Mouse (Mus musculus): ENCODE results near the gene Il1rl2. TPM values are rescaled to one million over a fixed set of nuclear protein-coding genes. Genes with fewer than 3 reads are reported as not detected.
A peak's percentile ranks its signal among the peaks of the same experiment; 100 is the strongest.

Il1rl2 gene
- 4.4 and 5.2 TPM in 2 replicates for polyA plus RNA-seq (2015; fragmentation: Nextera tagmentation; extraction: Ambion mirVana)

DNA sequence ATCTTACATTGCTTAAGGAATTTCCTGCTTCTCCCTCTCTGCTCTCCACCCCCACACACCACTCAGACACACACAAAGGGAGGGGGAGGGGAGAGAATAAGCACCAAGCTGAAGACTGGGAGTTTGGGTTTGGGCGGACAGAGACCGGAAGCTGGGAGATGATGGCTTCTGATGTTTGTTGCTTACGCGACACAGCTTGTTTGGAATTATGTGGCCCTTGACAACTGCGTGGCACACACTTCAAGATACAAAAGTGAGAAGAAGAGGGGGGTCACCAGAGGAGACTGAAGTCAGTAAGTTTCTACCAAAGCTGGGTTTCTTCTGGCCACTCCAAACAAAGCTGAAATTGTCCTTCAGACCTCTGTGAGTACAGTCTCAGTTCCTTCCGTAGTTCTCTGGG is at the start of gene Il1rl2:
Il1rl2 (plus strand) TSS at position 154 of the 400 bp plus-strand sequence.
- no peaks in the 10 kb centered on the region for H3K27me3 ChIP-seq (replicated peaks; ENCODE audit: control insufficient read depth, insufficient read depth, low read length)
- peak within 1 kb of the TSS; percentile 57 for H3K9ac ChIP-seq (ENCODE audit: low read depth, low read length)

DNA sequence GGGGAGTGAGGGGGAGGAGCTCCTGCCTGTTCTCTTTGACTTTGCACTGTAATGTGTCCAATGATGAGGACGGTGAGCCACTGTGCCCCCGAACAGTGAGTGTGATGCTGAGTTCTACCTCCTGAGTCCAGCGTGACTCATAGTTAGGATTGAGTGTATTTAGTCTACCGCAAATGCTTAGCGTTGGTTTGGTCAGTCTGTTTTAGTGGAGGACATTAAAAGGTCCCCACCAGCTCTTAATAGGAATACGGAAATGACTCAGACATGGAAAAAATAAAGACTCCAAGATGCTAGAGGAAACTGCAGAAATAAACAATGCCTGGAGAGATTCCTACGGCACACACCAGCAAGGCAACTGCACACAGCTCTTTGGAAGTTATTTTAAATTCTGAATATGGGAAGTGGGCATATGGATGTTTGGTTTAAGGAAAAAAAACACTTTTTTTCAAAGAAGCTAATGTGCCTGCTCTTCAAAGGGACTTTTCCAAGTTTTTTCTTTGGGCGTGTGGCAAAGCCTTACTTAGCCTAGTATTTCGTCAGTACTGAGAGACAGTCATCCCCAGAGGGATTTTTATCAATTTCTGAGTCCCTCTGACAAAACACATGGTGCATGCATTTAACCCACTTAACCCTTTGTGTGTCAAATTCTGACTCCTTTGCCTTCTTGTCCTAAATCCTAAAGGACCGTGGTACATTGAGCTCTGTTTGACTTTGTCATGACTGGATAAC is 49.0 kb upstream of the Il1rl2 start:
- peak overlapping the region; percentile 36; the same call in 1 of the 2 replicates for H3K27ac ChIP-seq (ENCODE audit: low read length)
- no peaks in the 10 kb centered on the region; the same call in 1 of the 2 replicates for H3K4me1 ChIP-seq (ENCODE audit: control insufficient read depth, insufficient read depth, low read length)
- 60% methylated on average over 10 of the region's 10 CpGs for WGBS
- H3K4me3 ChIP-seq (ENCODE audit: low read length) = no peak overlapping the region
- H3K4me2 ChIP-seq (ENCODE audit: low read depth, low read length) = no peak overlapping the region
- H3K36me3 ChIP-seq (ENCODE audit: control insufficient read depth, insufficient read depth, low read length) = no peaks in the 10 kb centered on the region
- no peaks in the 10 kb centered on the region for H3K9me3 ChIP-seq (ENCODE audit: control insufficient read depth, low read length)
- no peak overlapping the region for H3K9ac ChIP-seq (ENCODE audit: low read depth, low read length)
- ATAC-seq = peak; percentile 46; the same call in 1 of the 2 replicates
- H3K27me3 ChIP-seq (replicated peaks; ENCODE audit: control insufficient read depth, insufficient read depth, low read length) = no peaks in the 10 kb centered on the region

More for the DNA sequence above, at the start of gene Il1rl2:
- Histone ChIP-seq H3K4me2 (ENCODE audit: low read depth, low read length) (peak within 1 kb of the TSS; percentile 81), H3K9me3 (ENCODE audit: control insufficient read depth, low read length) (no peaks in the 10 kb centered on the region), H3K4me3 (ENCODE audit: low read length) (peak within 1 kb of the TSS; percentile 50), H3K36me3 (ENCODE audit: control insufficient read depth, insufficient read depth, low read length) (no peaks in the 10 kb centered on the region), H3K4me1 (ENCODE audit: control insufficient read depth, insufficient read depth, low read length) (peaks cover 11% of the 10 kb centered on the region), H3K27ac (ENCODE audit: low read length) (no peak within 1 kb of the TSS)
- ATAC-seq = peak; percentile 63
- 42% methylated on average over 6 of the region's 6 CpGs for WGBS

DNA sequence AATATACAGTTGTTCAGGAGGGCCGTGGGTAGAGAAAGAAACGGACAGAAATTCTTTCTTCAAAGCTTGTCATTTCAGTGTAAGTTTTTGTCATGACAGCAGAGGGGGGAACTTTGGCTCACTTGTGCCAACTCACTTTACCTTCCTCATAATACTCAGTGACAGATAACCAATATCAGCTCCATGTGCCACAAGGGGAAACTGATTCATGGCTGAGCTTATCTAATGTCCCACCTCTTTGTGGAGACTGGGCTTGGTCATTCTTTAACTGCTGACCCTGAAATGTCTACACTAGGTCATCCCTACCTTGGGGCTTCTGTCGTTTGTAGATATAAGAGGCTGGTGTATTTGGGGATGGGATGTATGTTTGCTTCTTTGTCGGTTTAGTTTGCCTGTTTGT is 46.5 kb upstream of the Il1rl2 start:
- no peaks in the 10 kb centered on the region for H3K9me3 ChIP-seq (ENCODE audit: control insufficient read depth, low read length)
- no peak overlapping the region for H3K4me3 ChIP-seq (ENCODE audit: low read length)
- ATAC-seq = no peak
- no peaks in the 10 kb centered on the region for H3K36me3 ChIP-seq (ENCODE audit: control insufficient read depth, insufficient read depth, low read length)
- H3K27ac ChIP-seq (ENCODE audit: low read length) = no peak overlapping the region
- H3K4me1 ChIP-seq (ENCODE audit: control insufficient read depth, insufficient read depth, low read length) = no peaks in the 10 kb centered on the region; the same call in 1 of the 2 replicates
- H3K9ac ChIP-seq (ENCODE audit: low read depth, low read length) = no peak overlapping the region
- WGBS = 70% methylated on average over 4 of the region's 4 CpGs
- H3K4me2 ChIP-seq (ENCODE audit: low read depth, low read length) = no peak overlapping the region
- H3K27me3 ChIP-seq (replicated peaks; ENCODE audit: control insufficient read depth, insufficient read depth, low read length) = no peaks in the 10 kb centered on the region

DNA sequence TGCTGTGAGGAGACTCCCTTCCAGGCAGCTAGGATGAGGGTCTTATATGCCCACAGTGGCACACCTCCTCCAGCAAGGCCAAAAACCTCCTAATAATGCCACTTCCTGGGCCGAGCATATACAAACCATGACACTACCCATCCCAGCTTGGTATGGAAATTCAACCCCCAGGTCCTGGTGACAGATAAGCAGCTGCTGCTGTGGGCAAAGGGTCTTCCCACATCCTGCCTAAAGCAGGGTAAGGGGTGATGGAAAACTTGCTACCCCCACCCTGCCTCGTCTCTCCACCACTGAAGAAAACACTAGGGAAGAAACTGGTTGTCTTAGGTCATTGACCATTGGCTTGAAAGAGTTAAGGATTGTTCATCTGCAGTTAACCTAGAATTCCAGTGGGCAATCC is 45.7 kb upstream of the Il1rl2 start:
- WGBS = 82% methylated on average over 2 of the region's 2 CpGs
- Histone ChIP-seq H3K27ac (ENCODE audit: low read length) (no peak overlapping the region), H3K9me3 (ENCODE audit: control insufficient read depth, low read length) (no peaks in the 10 kb centered on the region)

DNA sequence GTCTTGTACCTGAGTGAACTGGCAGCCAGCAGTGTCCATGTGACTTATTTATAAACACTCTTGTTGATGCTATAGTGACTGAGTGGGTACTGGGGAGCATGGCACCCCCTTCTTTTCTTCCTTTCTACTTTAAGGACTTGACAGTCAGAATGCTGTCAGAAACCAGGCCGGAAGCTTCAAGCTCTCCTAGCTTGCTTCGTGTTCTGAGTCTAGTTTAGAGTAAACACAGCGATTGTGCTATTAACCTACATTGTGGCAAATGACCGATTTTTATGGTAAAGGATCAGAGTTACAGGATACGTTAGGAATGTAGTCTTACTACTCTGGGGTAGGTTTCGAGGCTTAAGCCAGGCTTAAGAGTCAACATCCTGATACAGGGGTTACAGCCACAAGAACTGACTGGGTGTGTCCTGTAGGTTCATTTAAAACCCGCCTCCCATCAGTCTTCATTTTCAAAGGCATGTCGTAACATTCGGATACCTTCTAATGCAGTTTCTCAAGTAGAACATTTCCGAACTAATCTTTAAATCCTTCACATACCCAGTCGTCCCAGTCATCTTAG is 45.1 kb upstream of the Il1rl2 start:
- no peak overlapping the region for H3K27ac ChIP-seq (ENCODE audit: low read length)
- no peaks in the 10 kb centered on the region for H3K36me3 ChIP-seq (ENCODE audit: control insufficient read depth, insufficient read depth, low read length)
- H3K4me2 ChIP-seq (ENCODE audit: low read depth, low read length) = no peak overlapping the region
- 60% methylated on average over 11 of the region's 11 CpGs for WGBS
- no peak overlapping the region for H3K9ac ChIP-seq (ENCODE audit: low read depth, low read length)
- H3K4me3 ChIP-seq (ENCODE audit: low read length) = no peak overlapping the region
- peak; percentile 62; the same call in 1 of the 2 replicates for ATAC-seq
- no peaks in the 10 kb centered on the region for H3K27me3 ChIP-seq (replicated peaks; ENCODE audit: control insufficient read depth, insufficient read depth, low read length)
- H3K4me1 ChIP-seq (ENCODE audit: control insufficient read depth, insufficient read depth, low read length) = peaks cover 2% of the 10 kb centered on the region; the same call in 1 of the 2 replicates
- H3K9me3 ChIP-seq (ENCODE audit: control insufficient read depth, low read length) = no peaks in the 10 kb centered on the region

More for the DNA sequence above, 45.7 kb upstream of the Il1rl2 start:
- Histone ChIP-seq H3K4me2 (ENCODE audit: low read depth, low read length) (no peak overlapping the region), H3K9ac (ENCODE audit: low read depth, low read length) (no peak overlapping the region), H3K27me3 (replicated peaks; ENCODE audit: control insufficient read depth, insufficient read depth, low read length) (no peaks in the 10 kb centered on the region), H3K4me1 (ENCODE audit: control insufficient read depth, insufficient read depth, low read length) (no peaks in the 10 kb centered on the region; the same call in 1 of the 2 replicates), H3K36me3 (ENCODE audit: control insufficient read depth, insufficient read depth, low read length) (no peaks in the 10 kb centered on the region), H3K4me3 (ENCODE audit: low read length) (no peak overlapping the region)
- ATAC-seq = no peak

DNA sequence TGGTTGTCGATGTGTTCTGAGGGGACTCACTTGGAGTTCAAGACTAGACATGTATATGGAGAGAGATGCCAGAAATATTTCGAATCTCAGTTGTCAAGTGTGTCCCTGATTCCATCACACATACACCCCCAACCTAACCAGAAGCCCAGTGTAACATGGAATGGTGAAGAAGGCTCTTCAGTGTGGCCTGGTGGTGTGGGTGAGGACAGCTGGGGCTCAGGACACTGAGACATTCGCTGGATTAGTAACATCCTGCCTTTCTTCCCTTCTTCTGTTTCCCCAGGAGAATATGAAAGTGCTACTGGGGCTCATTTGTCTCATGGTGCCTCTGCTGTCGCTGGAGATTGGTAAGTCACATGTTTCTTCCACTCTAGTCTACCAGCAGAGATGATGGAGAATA is 42.5 kb upstream of the Il1rl2 start:
- Histone ChIP-seq H3K27ac (ENCODE audit: low read length) (no peak overlapping the region), H3K9ac (ENCODE audit: low read depth, low read length) (no peak overlapping the region), H3K4me3 (ENCODE audit: low read length) (no peak overlapping the region), H3K27me3 (replicated peaks; ENCODE audit: control insufficient read depth, insufficient read depth, low read length) (no peaks in the 10 kb centered on the region), H3K9me3 (ENCODE audit: control insufficient read depth, low read length) (no peaks in the 10 kb centered on the region), H3K4me1 (ENCODE audit: control insufficient read depth, insufficient read depth, low read length) (0 out of 2 replicates have a peak, but pooled peaks cover 4% of the 10 kb centered on the region), H3K4me2 (ENCODE audit: low read depth, low read length) (no peak overlapping the region), H3K36me3 (ENCODE audit: control insufficient read depth, insufficient read depth, low read length) (no peaks in the 10 kb centered on the region)
- 79% methylated on average over 4 of the region's 4 CpGs for WGBS
- no peak for ATAC-seq

DNA sequence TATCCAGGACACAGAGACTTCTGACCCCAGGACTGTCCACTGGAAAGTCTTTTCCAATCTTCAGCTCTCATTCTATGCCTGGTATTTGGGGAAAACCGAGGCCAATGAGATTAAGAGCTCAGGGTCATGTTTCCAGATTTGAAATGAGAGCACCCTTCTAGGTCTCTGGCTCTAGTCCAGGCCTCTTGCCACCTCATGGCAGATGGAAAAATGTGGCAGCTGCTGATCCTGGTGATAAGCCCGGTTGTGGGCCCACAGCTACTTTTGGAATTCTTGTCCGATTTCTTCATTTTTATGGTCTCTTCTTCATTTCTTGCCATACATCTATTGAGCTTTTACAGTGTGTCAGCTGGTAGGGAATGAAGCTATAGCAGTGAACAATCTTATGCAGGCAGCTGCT is 42.0 kb upstream of the Il1rl2 start:
- Histone ChIP-seq H3K4me2 (ENCODE audit: low read depth, low read length) (no peak overlapping the region), H3K9me3 (ENCODE audit: control insufficient read depth, low read length) (no peaks in the 10 kb centered on the region), H3K27ac (ENCODE audit: low read length) (no peak overlapping the region), H3K4me3 (ENCODE audit: low read length) (no peak overlapping the region), H3K27me3 (replicated peaks; ENCODE audit: control insufficient read depth, insufficient read depth, low read length) (no peaks in the 10 kb centered on the region), H3K4me1 (ENCODE audit: control insufficient read depth, insufficient read depth, low read length) (0 out of 2 replicates have a peak, but pooled peaks cover 4% of the 10 kb centered on the region), H3K9ac (ENCODE audit: low read depth, low read length) (no peak overlapping the region), H3K36me3 (ENCODE audit: control insufficient read depth, insufficient read depth, low read length) (no peaks in the 10 kb centered on the region)
- WGBS = 85% methylated on average over 3 of the region's 3 CpGs
- ATAC-seq = no peak

DNA sequence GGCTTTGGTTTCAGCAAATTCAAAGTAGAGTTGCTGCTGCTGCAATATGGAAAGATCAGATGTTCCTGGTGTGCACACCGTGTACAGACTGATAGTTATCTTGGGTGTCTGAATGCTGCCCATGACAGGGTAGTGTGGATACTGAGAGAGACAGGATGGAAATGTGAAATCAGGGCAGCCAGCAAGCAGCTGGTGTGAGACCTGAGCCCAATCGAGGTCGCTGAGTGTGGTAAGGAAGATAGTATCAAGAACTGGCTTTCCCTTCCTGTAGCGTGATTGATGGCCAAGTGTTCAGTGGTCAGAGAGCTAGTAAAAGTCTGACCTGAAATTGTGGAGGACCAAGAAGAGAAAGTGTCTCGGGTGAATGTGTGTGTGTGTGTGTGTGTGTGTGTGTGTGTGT is 40.4 kb upstream of the Il1rl2 start:
- 72% methylated on average over 5 of the region's 5 CpGs for WGBS
- H3K27ac ChIP-seq (ENCODE audit: low read length) = no peak overlapping the region
- H3K4me3 ChIP-seq (ENCODE audit: low read length) = no peak overlapping the region
- no peaks in the 10 kb centered on the region for H3K36me3 ChIP-seq (ENCODE audit: control insufficient read depth, insufficient read depth, low read length)
- H3K4me2 ChIP-seq (ENCODE audit: low read depth, low read length) = no peak overlapping the region
- no peak overlapping the region for H3K9ac ChIP-seq (ENCODE audit: low read depth, low read length)
- no peaks in the 10 kb centered on the region for H3K9me3 ChIP-seq (ENCODE audit: control insufficient read depth, low read length)
- no peaks in the 10 kb centered on the region for H3K27me3 ChIP-seq (replicated peaks; ENCODE audit: control insufficient read depth, insufficient read depth, low read length)
- no peak for ATAC-seq
- 0 out of 2 replicates have a peak, but pooled peaks cover 4% of the 10 kb centered on the region for H3K4me1 ChIP-seq (ENCODE audit: control insufficient read depth, insufficient read depth, low read length)

DNA sequence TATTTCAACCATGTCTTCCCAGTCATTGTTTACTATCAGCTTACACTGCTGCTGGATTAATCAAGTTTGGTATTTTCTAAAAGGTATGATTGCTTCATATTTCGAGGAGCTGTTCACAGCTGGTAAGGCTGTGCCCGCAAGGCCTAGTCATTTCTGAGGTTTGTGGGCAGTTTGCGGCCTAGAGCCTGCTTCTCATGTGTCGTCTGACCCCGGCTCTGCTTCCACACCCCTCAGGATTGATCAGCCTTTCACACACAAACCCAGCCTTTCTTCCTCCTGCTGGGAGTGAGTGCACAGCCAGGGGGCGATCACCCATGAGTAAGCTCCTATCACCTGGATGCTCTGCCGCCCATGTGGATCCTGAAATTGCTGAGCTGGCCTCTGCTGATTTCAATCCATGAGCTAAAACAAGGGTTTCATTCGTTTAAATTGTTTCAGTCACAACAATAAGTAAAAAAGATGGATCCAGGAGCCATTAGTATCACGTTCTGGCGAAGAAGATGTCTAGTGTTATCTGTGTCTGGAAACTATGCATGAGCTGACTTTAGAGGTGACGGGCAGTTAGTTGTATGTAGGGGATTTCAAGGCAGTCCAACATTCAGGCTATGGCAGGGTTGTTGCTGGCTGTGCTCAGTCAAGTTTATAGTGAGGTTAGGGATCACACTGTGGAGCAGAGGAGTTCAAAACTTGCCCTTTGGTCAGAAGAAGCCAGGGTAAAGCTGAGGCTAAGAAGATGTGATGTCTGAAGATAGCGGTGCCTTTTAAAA is 33.7 kb upstream of the Il1rl2 start:
- Histone ChIP-seq H3K36me3 (ENCODE audit: control insufficient read depth, insufficient read depth, low read length) (no peaks in the 10 kb centered on the region), H3K4me2 (ENCODE audit: low read depth, low read length) (no peak overlapping the region), H3K4me3 (ENCODE audit: low read length) (no peak overlapping the region), H3K27me3 (replicated peaks; ENCODE audit: control insufficient read depth, insufficient read depth, low read length) (no peaks in the 10 kb centered on the region), H3K9ac (ENCODE audit: low read depth, low read length) (no peak overlapping the region), H3K4me1 (ENCODE audit: control insufficient read depth, insufficient read depth, low read length) (no peaks in the 10 kb centered on the region), H3K9me3 (ENCODE audit: control insufficient read depth, low read length) (no peaks in the 10 kb centered on the region), H3K27ac (ENCODE audit: low read length) (no peak overlapping the region)
- ATAC-seq = no peak
- WGBS = 77% methylated on average over 12 of the region's 12 CpGs
